Mouse (Mus musculus) G1E (cell line): ENCODE data around the gene Slc44a5.

Experiments
- CTCF ChIP-seq: IDR thresholded peaks from 2 replicates; pipeline ENCODE4 v1.5.1; 2012; ENCODE audit warnings: low read depth, low read length, inconsistent platforms, mixed read lengths
- GATA1 ChIP-seq: IDR thresholded peaks from 2 replicates; pipeline ENCODE4 v1.6.1; 2012; ENCODE audit warnings: borderline replicate concordance, low read length, inconsistent platforms, mixed read lengths
- TAL1 ChIP-seq: conservative IDR thresholded peaks from 2 replicates; pipeline ENCODE4 v1.6.1; 2012; ENCODE audit warnings: low read depth, low read length, inconsistent platforms, mixed read lengths

DNA sequence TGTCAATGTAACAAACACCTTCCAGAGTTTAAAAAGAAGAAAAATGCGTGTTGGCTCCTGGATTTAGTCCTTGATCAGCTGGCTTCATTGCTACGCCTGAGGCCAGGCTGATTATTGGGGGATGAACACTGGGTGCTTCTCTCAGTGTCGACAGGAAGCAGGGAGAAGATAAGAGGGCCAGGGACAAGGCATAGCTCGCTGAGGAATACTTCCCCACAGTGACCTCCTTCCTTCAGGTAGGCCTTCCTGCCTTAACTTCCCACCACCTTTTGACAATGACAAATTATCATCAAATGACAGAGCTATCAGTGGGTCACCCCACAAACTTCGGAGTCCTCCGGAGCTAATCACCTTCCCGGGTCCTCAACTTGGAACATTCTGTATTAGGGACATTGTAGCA, 242.1 kb downstream of the Slc44a5 start:
- TF ChIP-seq CTCF (no peak), GATA1 (no peak), TAL1 (no peak)
